Mouse (Mus musculus) brown adipose tissue, adult 24 weeks (tissue): Measurements from ENCODE around the gene Dab2ip. TPM values are rescaled to one million over a fixed set of nuclear protein-coding genes. Genes with fewer than 3 reads are reported as not detected.

ENCODE experiments used
- H3K27ac ChIP-seq: fragments of 200-500 bp; replicated peaks from 2 replicates; pipeline ENCODE4 v1.5.1; 2012; ENCODE audit warnings: low read depth, mild to moderate bottlenecking, low read length
- H3K4me1 ChIP-seq: fragments of 200-500 bp; 2 replicates; pipeline ENCODE4 v1.6.1; 2012; ENCODE audit warnings: low read length, mixed read lengths; ENCODE audit not compliant: control insufficient read depth, insufficient read depth, insufficient read length
- H3K4me3 ChIP-seq: fragments of 200-500 bp; 2 replicates; pipeline ENCODE4 v1.5.1; 2012; ENCODE audit warnings: low read depth, mild to moderate bottlenecking, low read length, moderate library complexity; ENCODE audit not compliant: insufficient read depth
- polyA plus RNA-seq: library from polyadenylated mRNA; stranded (reverse); fragments of >200 nt; gene quantifications from 2 replicates; pipeline ENCODE4 v1.2.4, GENCODE M21; 2012; ENCODE audit not compliant: missing spikeins, insufficient read depth, insufficient read length

The Dab2ip gene
- polyA plus RNA-seq, 1 experiment: 19.1 TPM

GRCm38 (mm10) chr2:35580111-35580510 lies 22.0 kb downstream of the Dab2ip start:
- Histone ChIP-seq H3K4me3 (no peak overlapping the region), H3K4me1 (0 out of 2 replicates have a peak, but pooled peaks cover 3% of the 10 kb centered on the region), H3K27ac (no peak overlapping the region)

- Histone ChIP-seq H3K4me3 (peak overlapping the region; percentile 75), H3K4me1 (peaks cover 13% of the 10 kb centered on the region), H3K27ac (no peak overlapping the region)
These were observed 23.7 kb downstream of the Dab2ip start for GRCm38 (mm10) chr2:35581501-35582340.

DNA sequence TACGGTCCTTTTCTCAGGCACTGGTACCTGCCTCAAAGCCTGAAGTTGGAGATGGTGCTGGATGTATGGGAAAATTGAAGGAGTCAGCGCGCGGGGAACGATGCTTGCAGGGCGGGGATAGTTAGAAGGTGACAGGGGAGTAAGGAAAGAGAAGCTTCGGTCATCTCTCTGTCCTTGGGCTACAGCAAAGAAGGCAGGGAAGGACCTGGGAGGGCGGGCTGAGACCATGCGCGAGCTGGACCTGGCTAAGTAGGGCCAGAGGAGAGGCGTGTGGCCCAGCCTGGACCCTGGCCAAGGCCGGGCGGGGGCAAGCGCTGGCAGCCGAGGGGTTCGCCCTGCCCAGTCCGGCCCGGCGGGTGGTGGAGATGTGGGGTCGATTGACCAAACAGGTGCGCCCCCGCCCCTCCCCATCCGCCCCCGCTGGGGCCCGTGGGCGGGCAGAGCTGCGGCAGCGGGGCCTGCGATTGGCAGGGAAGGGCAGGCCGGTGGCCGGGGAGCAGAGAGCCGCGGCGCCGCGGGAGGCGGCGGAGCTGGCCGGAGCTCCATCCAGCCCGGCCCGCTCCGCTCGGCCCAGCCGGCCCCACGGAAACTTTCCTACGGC lies 24.4 kb downstream of the Dab2ip start:
- peak overlapping the region; percentile 48 for H3K27ac ChIP-seq
- H3K4me3 ChIP-seq: peak overlapping the region; percentile 75
- H3K4me1 ChIP-seq: peaks cover 15% of the 10 kb centered on the region

DNA sequence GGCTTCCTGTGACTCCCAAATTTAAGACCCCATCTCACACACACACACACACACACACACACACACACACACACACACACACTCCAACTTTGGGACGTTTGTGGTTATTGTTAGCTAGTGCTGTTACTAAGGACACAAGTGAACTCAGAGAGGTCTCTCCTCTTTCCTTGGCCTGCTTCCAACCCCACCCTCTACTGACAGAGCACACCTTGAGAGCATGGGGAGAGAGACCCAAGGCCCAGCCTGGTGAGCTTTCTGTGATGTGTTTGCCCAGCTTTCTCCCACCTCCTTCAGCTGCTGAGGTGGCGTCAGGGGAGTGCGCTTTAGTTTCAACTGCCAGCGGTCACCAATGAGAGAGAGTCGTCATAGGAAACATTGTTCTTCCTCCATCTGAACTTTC lies 25.3 kb downstream of the Dab2ip start:
- Histone ChIP-seq H3K27ac (peak overlapping the region; percentile 48), H3K4me3 (peak overlapping the region; percentile 75), H3K4me1 (peaks cover 23% of the 10 kb centered on the region)

GRCm38 (mm10) chr2:35584011-35584410 lies 25.9 kb downstream of the Dab2ip start:
- Histone ChIP-seq H3K4me1 (peaks cover 29% of the 10 kb centered on the region), H3K27ac (peak overlapping the region; percentile 48), H3K4me3 (peak overlapping the region; percentile 75)

- H3K27ac ChIP-seq: peak overlapping the region; percentile 91
- H3K4me1 ChIP-seq: peaks cover 61% of the 10 kb centered on the region
- H3K4me3 ChIP-seq: peak overlapping the region; percentile 7; the same call in 1 of the 2 replicates
These were observed 30.3 kb downstream of the Dab2ip start for GRCm38 (mm10) chr2:35588368-35588767.

DNA sequence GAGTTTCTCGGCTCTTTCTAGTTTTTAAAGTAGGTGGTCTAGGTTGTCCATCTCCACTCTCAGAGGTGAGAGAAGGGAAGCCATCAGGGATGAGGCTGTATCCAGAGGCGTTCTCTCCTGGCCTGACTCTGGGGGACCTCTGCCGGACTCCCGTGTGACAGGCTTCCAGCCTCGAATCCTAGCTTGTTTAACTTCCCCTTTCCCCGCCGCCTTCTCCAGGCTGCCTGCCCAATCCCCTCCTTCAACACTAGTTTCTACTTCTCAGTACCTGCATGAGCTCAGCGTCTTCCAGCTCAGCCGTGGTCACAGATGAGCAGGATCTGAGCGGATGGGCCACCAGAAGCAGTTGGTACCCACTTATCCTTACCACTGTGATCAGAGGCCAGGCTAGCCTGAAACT lies 31.3 kb downstream of the Dab2ip start:
- peaks cover 64% of the 10 kb centered on the region for H3K4me1 ChIP-seq
- peak overlapping the region; percentile 86 for H3K27ac ChIP-seq
- H3K4me3 ChIP-seq: no peak overlapping the region

DNA sequence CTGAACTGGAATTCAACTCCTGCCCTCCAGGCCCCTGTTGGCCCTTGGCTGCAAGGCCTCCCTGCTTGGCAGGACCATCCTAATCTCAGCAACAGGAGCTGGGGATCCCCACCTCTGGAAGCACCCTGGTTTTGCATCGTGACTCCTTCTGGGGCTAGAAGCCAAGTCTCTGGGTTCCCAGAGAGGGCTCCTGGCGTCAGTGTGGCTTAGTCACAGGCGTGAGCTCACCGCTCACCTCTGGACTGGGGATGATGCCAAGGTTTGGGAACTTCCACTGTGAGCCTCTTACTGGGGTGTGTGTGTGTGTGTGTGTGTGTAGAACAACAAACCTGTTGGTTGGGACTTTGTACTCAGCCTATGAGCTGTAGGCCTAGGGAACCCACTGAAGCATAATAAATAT lies 31.7 kb downstream of the Dab2ip start:
- Histone ChIP-seq H3K27ac (peak overlapping the region; percentile 86), H3K4me3 (no peak overlapping the region), H3K4me1 (peaks cover 68% of the 10 kb centered on the region)

DNA sequence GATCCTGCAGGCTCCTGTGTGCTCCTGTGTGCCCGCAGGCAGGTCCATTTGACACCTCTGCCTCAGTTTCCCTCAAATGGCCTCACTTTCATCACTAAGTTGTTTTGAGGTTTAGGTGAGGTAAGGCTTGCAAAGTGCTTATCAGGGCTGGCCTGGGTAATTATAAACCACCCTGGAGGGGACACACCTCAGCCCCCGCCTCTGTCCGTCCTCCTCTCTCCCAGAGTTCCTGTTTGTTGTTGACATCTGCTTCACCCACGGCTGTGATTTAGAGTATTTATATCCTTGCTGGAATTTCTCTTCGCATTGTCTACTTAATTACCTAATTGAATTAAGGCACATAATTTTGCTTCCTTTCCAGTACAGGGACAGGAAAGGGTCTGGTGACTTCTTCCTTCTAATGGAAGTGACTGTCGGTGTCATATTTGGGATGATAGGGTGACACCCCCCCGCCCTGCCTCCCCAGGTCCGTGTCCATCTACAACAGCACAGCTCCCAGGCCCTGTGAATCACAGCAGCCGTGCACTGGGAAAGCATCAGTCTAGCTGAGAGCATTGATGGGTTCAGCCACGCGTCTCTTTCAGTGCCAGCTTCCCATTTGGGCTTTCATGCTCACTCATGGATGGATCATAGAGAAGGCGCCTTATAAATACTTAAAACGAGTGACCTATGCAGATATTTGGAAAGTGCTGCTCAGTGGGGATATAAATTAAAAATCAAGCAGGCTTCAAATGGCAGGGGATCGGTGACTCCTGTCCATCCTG lies 34.1 kb downstream of the Dab2ip start:
- peaks cover 75% of the 10 kb centered on the region for H3K4me1 ChIP-seq
- H3K4me3 ChIP-seq: no peak overlapping the region
- H3K27ac ChIP-seq: peak overlapping the region; percentile 91

GRCm38 (mm10) chr2:35592725-35593392 lies 34.8 kb downstream of the Dab2ip start:
- Histone ChIP-seq H3K27ac (peak overlapping the region; percentile 81), H3K4me3 (no peak overlapping the region), H3K4me1 (peaks cover 75% of the 10 kb centered on the region)

DNA sequence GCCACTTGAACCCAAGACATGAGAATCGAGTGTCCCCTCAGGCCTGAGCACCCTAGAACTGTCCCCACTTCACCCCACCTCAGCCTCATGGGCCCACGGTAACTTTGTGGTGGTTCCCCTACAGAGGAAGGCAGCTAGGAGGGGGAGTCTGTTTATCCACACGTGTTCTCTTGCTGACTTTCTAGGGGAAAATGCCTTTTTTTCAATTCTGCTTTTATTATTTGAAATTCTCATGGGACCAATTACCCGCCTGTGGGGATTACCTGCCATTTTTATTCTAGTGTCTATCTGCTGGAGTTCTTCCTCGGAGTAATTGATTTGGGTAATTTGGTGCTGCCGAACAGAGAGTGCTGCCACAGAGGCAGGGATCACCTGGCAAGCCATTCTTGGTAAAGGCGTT lies 35.8 kb downstream of the Dab2ip start:
- Histone ChIP-seq H3K4me3 (no peak overlapping the region), H3K27ac (peak overlapping the region; percentile 72), H3K4me1 (peaks cover 77% of the 10 kb centered on the region)

DNA sequence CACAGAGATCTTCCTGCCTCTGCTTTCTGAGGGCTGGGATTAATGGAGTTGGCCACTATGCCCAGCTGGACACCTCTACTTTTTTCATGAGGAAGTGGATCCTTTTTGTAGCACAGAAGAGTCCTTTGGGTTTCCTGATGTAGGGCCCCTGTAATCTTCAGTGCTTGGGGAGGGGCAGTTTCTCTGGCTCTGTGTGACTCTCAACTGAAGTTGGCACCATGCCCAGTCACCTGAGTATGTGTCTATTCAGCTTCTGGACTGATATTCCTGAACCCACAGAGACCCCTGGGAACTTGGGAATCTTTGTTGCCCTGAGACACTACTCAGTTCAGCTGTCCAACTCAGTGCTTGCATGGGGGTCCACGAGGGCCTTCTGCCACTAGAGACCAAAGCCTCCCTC lies 37.0 kb downstream of the Dab2ip start:
- Histone ChIP-seq H3K4me1 (peaks cover 65% of the 10 kb centered on the region), H3K4me3 (no peak overlapping the region), H3K27ac (peak overlapping the region; percentile 72)

DNA sequence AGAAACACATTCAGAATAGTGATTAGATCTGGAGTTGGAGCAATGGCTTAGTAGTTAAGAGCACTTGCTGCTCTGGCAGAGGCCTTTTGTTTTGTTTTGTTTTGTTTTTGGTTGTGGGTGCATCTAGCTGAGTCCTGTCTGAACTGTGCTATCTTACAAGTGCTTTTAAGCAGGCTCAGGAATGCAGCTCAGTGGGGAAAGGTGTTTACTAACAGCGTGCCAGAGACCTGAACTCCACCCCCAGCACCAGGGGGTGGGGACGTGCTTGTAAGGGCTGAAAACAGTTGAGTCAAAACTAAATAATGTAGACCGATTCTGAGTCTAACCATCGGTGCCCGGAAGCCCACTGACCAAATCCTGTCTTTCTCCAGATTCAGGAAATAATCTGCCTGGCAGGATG lies 37.7 kb downstream of the Dab2ip start:
- Histone ChIP-seq H3K27ac (peak overlapping the region; percentile 72), H3K4me3 (no peak overlapping the region), H3K4me1 (peaks cover 59% of the 10 kb centered on the region)

GRCm38 (mm10) chr2:35596796-35597195 lies 38.7 kb downstream of the Dab2ip start:
- Histone ChIP-seq H3K4me1 (peaks cover 50% of the 10 kb centered on the region), H3K27ac (peak overlapping the region; percentile 72), H3K4me3 (no peak overlapping the region)

DNA sequence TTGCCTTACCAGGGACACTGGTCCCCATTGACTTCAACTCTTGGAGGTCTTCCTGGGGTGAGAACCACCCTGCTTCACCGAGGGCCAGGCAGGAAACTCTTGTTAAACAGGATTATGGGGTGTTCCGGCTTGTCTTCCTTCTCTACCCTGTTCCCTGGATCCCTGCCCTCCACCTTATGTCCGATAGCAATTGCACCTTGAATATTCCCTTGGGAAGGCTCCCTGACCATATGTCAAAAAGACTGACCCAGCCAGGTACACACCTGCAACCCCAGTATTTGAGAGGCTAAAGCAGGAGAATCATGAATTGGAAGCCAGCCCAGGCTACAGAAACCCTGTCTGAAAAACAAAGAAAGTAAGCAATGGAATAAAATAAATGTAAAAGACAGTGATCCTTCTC lies 40.8 kb downstream of the Dab2ip start:
- H3K27ac ChIP-seq: peak overlapping the region; percentile 72
- H3K4me1 ChIP-seq: peaks cover 46% of the 10 kb centered on the region
- no peak overlapping the region for H3K4me3 ChIP-seq
